Mouse (Mus musculus) liver, embryonic 11.5 days (tissue): ENCODE data around the gene Fam76a. TPM values are rescaled to one million over a fixed set of nuclear protein-coding genes. Genes with fewer than 3 reads are reported as not detected.
"Not testable (repeated sequence)": the region's sequence is repeated elsewhere in the genome, so short reads cannot be mapped to it uniquely, and the experiment has no call there.

Experiments
- ATAC-seq: fragments of 200-750 bp; cut with Nextera tagmentation; replicated peaks from 2 replicates; pipeline ENCODE4 v1.8.0; 2017; ENCODE audit warnings: moderate number of reproducible peaks, mild to moderate bottlenecking, moderate TSS enrichment, moderate library complexity; ENCODE audit not compliant: low FRiP score
- DNase-seq: peaks from one replicate; pipeline ENCODE4 v3.0.0-alpha.2; 2017; ENCODE audit warnings: low spot score
- H3K27ac ChIP-seq: fragments of 300-500 bp; sonication (generic); 2 replicates; pipeline ENCODE4 v1.5.1; 2014; ENCODE audit warnings: mild to moderate bottlenecking, low read depth, low read length, control low read depth
- H3K27me3 ChIP-seq: fragments of 300-500 bp; sonication (generic); replicated peaks from 2 replicates; pipeline ENCODE4 v1.6.1; 2014; ENCODE audit warnings: low read length, mixed read lengths; ENCODE audit not compliant: control insufficient read depth, insufficient read depth
- H3K36me3 ChIP-seq: fragments of 300-500 bp; sonication (generic); 2 replicates; pipeline ENCODE4 v1.6.1; 2014; ENCODE audit warnings: mild to moderate bottlenecking, low read length, moderate library complexity, mixed read lengths; ENCODE audit not compliant: control insufficient read depth, insufficient read depth
- H3K4me1 ChIP-seq: fragments of 300-500 bp; sonication (generic); replicated peaks from 2 replicates; pipeline ENCODE4 v1.6.1; 2014; ENCODE audit warnings: low read length, mixed read lengths; ENCODE audit not compliant: control insufficient read depth, insufficient read depth
- H3K4me2 ChIP-seq: fragments of 300-500 bp; sonication (generic); 2 replicates; pipeline ENCODE4 v1.6.1; 2014; ENCODE audit warnings: mild to moderate bottlenecking, control low read depth, moderate library complexity
- H3K4me3 ChIP-seq: fragments of 300-500 bp; sonication (generic); 2 replicates; pipeline ENCODE4 v1.5.1; 2014; ENCODE audit warnings: low read depth, low read length, control low read depth
- H3K9ac ChIP-seq: fragments of 300-500 bp; sonication (generic); 2 replicates; pipeline ENCODE4 v1.6.1; 2014; ENCODE audit warnings: low read depth, low read length, control low read depth
- H3K9me3 ChIP-seq: fragments of 300-500 bp; sonication (generic); 2 replicates; pipeline ENCODE4 v1.6.1; 2016; ENCODE audit warnings: low read length, inconsistent platforms, mixed read lengths; ENCODE audit not compliant: control insufficient read depth
- WGBS: fragments of 180-500 bp; shearing (Covaris S2); extraction: QIAGEN DNeasy Blood & Tissue Kit; methylation state at CpG from one replicate; pipeline ENCODE4 v1.1.7; 2014; 5-methylcytosine and 5-hydroxymethylcytosine counted together
- polyA plus RNA-seq: library from polyadenylated mRNA; unstranded; fragments of >200 nt; fragmentation: Nextera tagmentation; extraction: Ambion mirVana; gene quantifications from 2 replicates; pipeline ENCODE4 v1.2.1, GENCODE M21; 2014

The Fam76a gene
- polyA plus RNA-seq, 1 experiment from 2014 or later = 27.8 TPM

GRCm38 (mm10) chr4:132918493-132918892, 3.9 kb downstream of the Fam76a start:
- not testable (repeated sequence) for H3K4me3 ChIP-seq, H3K27ac ChIP-seq, DNase-seq, ATAC-seq, H3K27me3 ChIP-seq, H3K9me3 ChIP-seq, H3K9ac ChIP-seq, H3K4me1 ChIP-seq, H3K4me2 ChIP-seq
- H3K36me3 ChIP-seq = peaks cover 16% of the 10 kb centered on the region
- 88% methylated on average over 6 of the region's 6 CpGs for WGBS

GRCm38 (mm10) chr4:132912156-132912555, 10.2 kb downstream of the Fam76a start:
- H3K27me3 ChIP-seq = no peaks in the 10 kb centered on the region
- 84% methylated on average over 6 of the region's 6 CpGs for WGBS
- H3K27ac ChIP-seq = no peak overlapping the region
- no peaks in the 10 kb centered on the region for H3K4me1 ChIP-seq
- no peaks in the 10 kb centered on the region for H3K9me3 ChIP-seq
- ATAC-seq = no peak
- peaks cover 47% of the 10 kb centered on the region for H3K36me3 ChIP-seq
- no peak overlapping the region for H3K4me2 ChIP-seq
- H3K9ac ChIP-seq = no peak overlapping the region
- no peak for DNase-seq
- no peak overlapping the region for H3K4me3 ChIP-seq

- ATAC-seq (no peak), DNase-seq (no peak)
- WGBS = 89% methylated on average over 5 of the region's 5 CpGs
- Histone ChIP-seq H3K9ac (no peak overlapping the region), H3K4me1 (no peaks in the 10 kb centered on the region), H3K4me2 (no peak overlapping the region), H3K27ac (no peak overlapping the region), H3K27me3 (no peaks in the 10 kb centered on the region), H3K36me3 (peaks cover 28% of the 10 kb centered on the region), H3K9me3 (no peaks in the 10 kb centered on the region), H3K4me3 (no peak overlapping the region)
Observed at GRCm38 (mm10) chr4:132905843-132906360, 16.5 kb downstream of the Fam76a start.

GRCm38 (mm10) chr4:132904765-132905309, 17.5 kb downstream of the Fam76a start:
- Histone ChIP-seq H3K4me1 (no peaks in the 10 kb centered on the region), H3K36me3 (peaks cover 22% of the 10 kb centered on the region), H3K27me3 (no peaks in the 10 kb centered on the region), H3K4me2 (no peak overlapping the region), H3K9me3 (no peaks in the 10 kb centered on the region), H3K27ac (no peak overlapping the region), H3K4me3 (no peak overlapping the region), H3K9ac (no peak overlapping the region)
- no peak for ATAC-seq
- DNase-seq = no peak
- WGBS = 78% methylated on average over 9 of the region's 9 CpGs

- Histone ChIP-seq H3K27me3 (no peaks in the 10 kb centered on the region), H3K9ac (no peak overlapping the region), H3K4me3 (no peak overlapping the region), H3K9me3 (no peaks in the 10 kb centered on the region), H3K4me1 (no peaks in the 10 kb centered on the region), H3K36me3 (peaks cover 17% of the 10 kb centered on the region), H3K27ac (no peak overlapping the region), H3K4me2 (no peak overlapping the region)
- DNase-seq = no peak
- WGBS = 71% methylated on average over 2 of the region's 2 CpGs
- ATAC-seq = no peak
Observed at GRCm38 (mm10) chr4:132904071-132904470, 18.3 kb downstream of the Fam76a start.

- WGBS = 76% methylated on average over 9 of the region's 9 CpGs
- Histone ChIP-seq H3K27ac (no peak overlapping the region), H3K4me3 (no peak overlapping the region), H3K9ac (no peak overlapping the region), H3K36me3 (peaks cover 12% of the 10 kb centered on the region), H3K9me3 (no peaks in the 10 kb centered on the region), H3K4me2 (no peak overlapping the region), H3K27me3 (no peaks in the 10 kb centered on the region; the same call in 1 of the 2 replicates), H3K4me1 (peaks cover 2% of the 10 kb centered on the region; the same call in 1 of the 2 replicates)
- DNase-seq = no peak
- ATAC-seq = no peak
Observed at GRCm38 (mm10) chr4:132898197-132898596, 24.2 kb downstream of the Fam76a start.

GRCm38 (mm10) chr4:132894402-132894801, 28.0 kb downstream of the Fam76a start:
- no peaks in the 10 kb centered on the region for H3K36me3 ChIP-seq
- no peaks in the 10 kb centered on the region for H3K9me3 ChIP-seq
- H3K4me3 ChIP-seq = no peak overlapping the region
- no peak overlapping the region for H3K4me2 ChIP-seq
- no peak overlapping the region for H3K27ac ChIP-seq
- H3K27me3 ChIP-seq = no peaks in the 10 kb centered on the region; the same call in 1 of the 2 replicates
- H3K4me1 ChIP-seq = peaks cover 2% of the 10 kb centered on the region; the same call in 1 of the 2 replicates
- WGBS = 13% methylated on average over 7 of the region's 7 CpGs
- no peak overlapping the region for H3K9ac ChIP-seq
- ATAC-seq (no peak), DNase-seq (no peak)

- Histone ChIP-seq H3K36me3 (no peaks in the 10 kb centered on the region; the same call in 1 of the 2 replicates), H3K4me2 (peak overlapping the region; percentile 88), H3K27ac (peak overlapping the region; percentile 73), H3K4me3 (peak overlapping the region; percentile 79), H3K4me1 (peaks cover 12% of the 10 kb centered on the region), H3K9ac (peak overlapping the region; percentile 90), H3K9me3 (no peaks in the 10 kb centered on the region), H3K27me3 (no peaks in the 10 kb centered on the region)
- no peak for DNase-seq
- WGBS = 14% methylated on average over 9 of the region's 9 CpGs
- 0 out of 2 replicates have a peak, but pooled peaks have one; percentile 18 for ATAC-seq
Observed at GRCm38 (mm10) chr4:132884844-132885374, 37.4 kb downstream of the Fam76a start.
